Mouse (Mus musculus) monocyte, adult 5-6 weeks (primary cell): Measurements from ENCODE around the gene Gtf2f2. TPM values are rescaled to one million over a fixed set of nuclear protein-coding genes. Genes with fewer than 3 reads are reported as not detected.

ENCODE experiments used
- ATAC-seq: fragments of 153-309, 156-312 bp; replicated peaks from 2 replicates; pipeline ENCODE4 v1.8.0; 2017; ENCODE audit warnings: mild to moderate bottlenecking; ENCODE audit not compliant: low TSS enrichment, insufficient number of reproducible peaks, severe bottlenecking, poor library complexity, low FRiP score
- total RNA-seq: library from RNA; stranded (forward); fragments of 200-1000, 200-491, 200-594 nt; gene quantifications from 3 replicates; pipeline ENCODE4 v1.2.3, GENCODE M21; 2017

Gtf2f2 gene
- total RNA-seq = 51.1 to 70.9 TPM (median 53.0 TPM) in 3 replicates

- ATAC-seq = peak; percentile 93
These were observed at the start of gene Gtf2f2 for GRCm38 (mm10) chr14:76010102-76011061. Gene Gtf2f2, minus strand, starts transcription at chr14:76010865.

GRCm38 (mm10) chr14:76059441-76059840 lies 48.8 kb upstream of the Gtf2f2 start:
- no peak for ATAC-seq

- no peak for ATAC-seq
These were observed 43.1 kb upstream of the Gtf2f2 start for GRCm38 (mm10) chr14:76053726-76054125.

- ATAC-seq = no peak
These were observed 41.3 kb upstream of the Gtf2f2 start for GRCm38 (mm10) chr14:76051966-76052365.

- no peak for ATAC-seq
These were observed 35.1 kb upstream of the Gtf2f2 start for GRCm38 (mm10) chr14:76045767-76046166.

- no peak for ATAC-seq
These were observed 33.5 kb upstream of the Gtf2f2 start for GRCm38 (mm10) chr14:76044164-76044557.

GRCm38 (mm10) chr14:76043251-76044163 lies 32.8 kb upstream of the Gtf2f2 start:
- no peak for ATAC-seq

- ATAC-seq = no peak
These were observed 22.6 kb upstream of the Gtf2f2 start for GRCm38 (mm10) chr14:76033221-76033637.

- no peak for ATAC-seq
These were observed 22.0 kb upstream of the Gtf2f2 start for GRCm38 (mm10) chr14:76032671-76033136.

- ATAC-seq = no peak
These were observed 20.6 kb upstream of the Gtf2f2 start for GRCm38 (mm10) chr14:76031117-76031842.

- ATAC-seq = no peak
These were observed 14.0 kb upstream of the Gtf2f2 start for GRCm38 (mm10) chr14:76024641-76025040.

GRCm38 (mm10) chr14:76020927-76021719 lies 10.5 kb upstream of the Gtf2f2 start:
- ATAC-seq = no peak

GRCm38 (mm10) chr14:76020259-76020785 lies 9.7 kb upstream of the Gtf2f2 start:
- no peak for ATAC-seq

- no peak for ATAC-seq
These were observed 7.3 kb upstream of the Gtf2f2 start for GRCm38 (mm10) chr14:76017785-76018490.

GRCm38 (mm10) chr14:76014331-76014730 lies 3.7 kb upstream of the Gtf2f2 start:
- no peak for ATAC-seq

- ATAC-seq = no peak
These were observed 395 bp upstream of the Gtf2f2 start for GRCm38 (mm10) chr14:76011062-76011457.

- no peak for ATAC-seq
These were observed 1.5 kb downstream of the Gtf2f2 start for GRCm38 (mm10) chr14:76009185-76009584.
